Mouse (Mus musculus) cortical plate, adult 2 months (tissue): Measurements from ENCODE around the gene Elf1.

ENCODE experiments used
- CTCF ChIP-seq: fragments of 200-500 bp; IDR thresholded peaks from 2 replicates; pipeline ENCODE4 v1.5.1; 2011; ENCODE audit warnings: mild to moderate bottlenecking, control low read depth, low read length; ENCODE audit not compliant: insufficient read depth; ENCODE audit errors: extremely low read depth
- POLR2A ChIP-seq: fragments of 200-500 bp; IDR thresholded peaks from 2 replicates; pipeline ENCODE4 v1.6.1; 2011; ENCODE audit warnings: mild to moderate bottlenecking, low read length, control low read depth; ENCODE audit not compliant: insufficient read depth; ENCODE audit errors: extremely low read depth

GRCm38 (mm10) chr14:79444601-79445000 lies 36.4 kb upstream of the Elf1 start:
- TF ChIP-seq CTCF (no peak), POLR2A (no peak)
